Mouse (Mus musculus) adrenal gland, postnatal 36 days (tissue): ENCODE measurements around the gene Ehd3. TPM values are rescaled to one million over a fixed set of nuclear protein-coding genes. Genes with fewer than 3 reads are reported as not detected.

Experiments
- total RNA-seq, 2 experiments: library from RNA; stranded (reverse); gene quantifications; 2 replicates each; pipeline ENCODE4 v1.2.3; 2021

Gene Ehd3
- total RNA-seq, 2 experiments from 2014 or later = 59.7 to 127 TPM

Other genes starting within 250 kb of the Ehd3 start
- 1 to 10 TPM in 1 of 2 experiments, under 1 TPM in 1; 0.89 to 1.3 TPM for gene Galnt14, start 93.7 kb upstream of the Ehd3 start, total RNA-seq
- 100 to 1,000 TPM; 334 to 458 TPM for gene Xdh, start 146.1 kb downstream of the Ehd3 start, total RNA-seq
- 1,000 to 10,000 TPM in 1 of 2 experiments, 100 to 1,000 TPM in 1; 125 to 2,977 TPM for gene Srd5a2, start 243.8 kb downstream of the Ehd3 start, total RNA-seq